15 mouse cellular contexts compared by ENCODE assay signal in genomic region chr6:117966729-117967128, GRCm38 (mm10). TPM values are rescaled to one million over a fixed set of nuclear protein-coding genes. Genes with fewer than 3 reads are reported as not detected.
DNase-seq lines count a peak whose midpoint lies in the region; ATAC-seq and TF ChIP-seq lines count a peak whose summit lies in the region.
"Had no signal": no experiment of that assay in that cellular context is flagged by ENCODE, and none has a peak within 500 bp of the region (broad histone marks: within the 10 kb centered on the region; RNA-seq: fewer than 3 reads in every experiment).

No protein-coding gene starts in this region.

- no peak for TF ChIP-seq POLR2A in thymus, adult 2 months (IDR thresholded peaks at IDR 0.05; ENCODE audit: control insufficient read depth, extremely low read depth, insufficient read depth, low read length, poor library complexity)

- H3K4me2 ChIP-seq in kidney, embryonic 16.5 days (replicated peaks; ENCODE audit: low read depth, low read length), result 0 out of 2 replicates have a peak overlapping the region, but pooled peaks have one; percentile 1
- H3K4me2 ChIP-seq: forebrain, embryonic 13.5 days; hindbrain, embryonic 13.5 days; lung, embryonic 15.5 days; neural tube, embryonic 12.5 days had no signal

- WGBS in kidney, embryonic 16.5 days, result 14% methylated on average over 9 of the region's 9 CpGs
- 13% methylated on average over 9 of the region's 9 CpGs for WGBS in thymus, adult 2 months

- DNase-seq in kidney, adult 11 months, result peak; percentile 8
- no peak for DNase-seq in kidney, postnatal 14 days
- DNase-seq in thymus, adult 2 months, result no peak
- no peak for DNase-seq in right cerebral cortex, postnatal 10 days (ENCODE audit: low spot score in 2 of 2)
- DNase-seq in layer of hippocampus, postnatal 25 days (ENCODE audit: extremely low spot score in 1 of 2, low spot score in 1 of 2), result no peak
- DNase-seq: adrenal gland, postnatal 36 days; cerebellum, adult 9-11 months; thymus, postnatal 14 days had no signal

- no peaks in the 10 kb centered on the region for H3K27me3 ChIP-seq in kidney, embryonic 16.5 days (ENCODE audit: insufficient read depth, low read length)
- no peaks in the 10 kb centered on the region for H3K27me3 ChIP-seq in thymus, adult 2 months (ENCODE audit: control insufficient read depth, insufficient read depth, low read length)
- H3K27me3 ChIP-seq: forebrain, embryonic 13.5 days; hindbrain, embryonic 13.5 days; lung, embryonic 15.5 days; neural tube, embryonic 12.5 days had no signal

- peaks cover 8% of the 10 kb centered on the region; the same call in 1 of the 2 replicates for H3K4me1 ChIP-seq in kidney, embryonic 16.5 days (ENCODE audit: insufficient read depth, low read length)
- peaks cover 3% of the 10 kb centered on the region for H3K4me1 ChIP-seq in thymus, adult 2 months (replicated peaks; ENCODE audit: control insufficient read depth, insufficient read depth, low read length)
- H3K4me1 ChIP-seq: forebrain, embryonic 13.5 days; hindbrain, embryonic 13.5 days; lung, embryonic 15.5 days; neural tube, embryonic 12.5 days had no signal

- peak; percentile 90 for ATAC-seq in common myeloid progenitor, adult 5-6 weeks (replicated peaks; ENCODE audit: low read depth, poor library complexity, severe bottlenecking)
- peak; percentile 65 for ATAC-seq in kidney, embryonic 16.5 days (ENCODE audit: low FRiP score, low TSS enrichment)
- peak; percentile 76 for ATAC-seq in megakaryocyte progenitor cell, adult 5-6 weeks (replicated peaks; ENCODE audit: poor library complexity)
- ATAC-seq: forebrain, embryonic 13.5 days had no signal

- no peak for TF ChIP-seq CTCF in thymus, adult 2 months (IDR thresholded peaks at IDR 0.05; ENCODE audit: borderline replicate concordance, control insufficient read depth, extremely low read depth, insufficient read depth, low read length, poor library complexity)

- no peaks in the 10 kb centered on the region for H3K36me3 ChIP-seq in kidney, embryonic 16.5 days (ENCODE audit: insufficient read depth, low read length)
- H3K36me3 ChIP-seq in thymus, adult 2 months (ENCODE audit: control insufficient read depth, insufficient read depth, low read length), result no peaks in the 10 kb centered on the region
- H3K36me3 ChIP-seq: hindbrain, embryonic 13.5 days; lung, embryonic 15.5 days; neural tube, embryonic 12.5 days had no signal

- no peak overlapping the region for H3K9ac ChIP-seq in kidney, embryonic 16.5 days (replicated peaks; ENCODE audit: low read length)
- H3K9ac ChIP-seq: forebrain, embryonic 13.5 days; hindbrain, embryonic 13.5 days; lung, embryonic 15.5 days; neural tube, embryonic 12.5 days had no signal

- H3K4me3 ChIP-seq in kidney, embryonic 16.5 days (ENCODE audit: low read length), result no peak overlapping the region
- no peak overlapping the region for H3K4me3 ChIP-seq in thymus, adult 2 months (ENCODE audit: control insufficient read depth, insufficient read depth, low read length)
- H3K4me3 ChIP-seq: forebrain, embryonic 13.5 days; hindbrain, embryonic 13.5 days; lung, embryonic 15.5 days; neural tube, embryonic 12.5 days had no signal

- no peaks in the 10 kb centered on the region for H3K9me3 ChIP-seq in kidney, embryonic 16.5 days (ENCODE audit: low read length)
- H3K9me3 ChIP-seq: forebrain, embryonic 13.5 days; hindbrain, embryonic 13.5 days; lung, embryonic 15.5 days; neural tube, embryonic 12.5 days had no signal

- H3K27ac ChIP-seq in kidney, embryonic 16.5 days (ENCODE audit: low read length), result no peak overlapping the region
- H3K27ac ChIP-seq in thymus, adult 2 months (ENCODE audit: control insufficient read depth, insufficient read depth, low read length), result no peak overlapping the region
- H3K27ac ChIP-seq: forebrain, embryonic 13.5 days; hindbrain, embryonic 13.5 days; lung, embryonic 15.5 days; neural tube, embryonic 12.5 days had no signal

RNA-seq across cellular contexts. Expression of gene Fxyd4, which starts 29.2 kb away (rescaled TPM):
- not detected in 2 replicates for total RNA-seq in common myeloid progenitor, adult 5-6 weeks (2017)
- 98.1 and 98.5 TPM in 2 replicates for polyA plus RNA-seq in kidney, embryonic 16.5 days (2015; fragmentation: Nextera tagmentation; extraction: Ambion mirVana)
- total RNA-seq in megakaryocyte progenitor cell, adult 5-6 weeks (2015), result not detected in 2 replicates
- total RNA-seq in megakaryocyte progenitor cell, adult 5-6 weeks (2017), result not detected in 2 replicates
- 0.37 and 0.77 TPM in 2 replicates for polyA plus RNA-seq in thymus, adult 2 months (2012; rRNA removed)
- not detected for total RNA-seq in layer of hippocampus, postnatal 25 days (2021)
- total RNA-seq: adrenal gland, postnatal 36 days had no signal

RNA-seq across cellular contexts. Expression of gene Rasgef1a, which starts 44.5 kb away (rescaled TPM):
- not detected in 2 replicates for total RNA-seq in common myeloid progenitor, adult 5-6 weeks (2017)
- polyA plus RNA-seq in kidney, embryonic 16.5 days (2015; fragmentation: Nextera tagmentation; extraction: Ambion mirVana), result 0.72 and 1.5 TPM in 2 replicates
- 0.07 TPM in 1 of 2 replicates, not detected in the other for total RNA-seq in megakaryocyte progenitor cell, adult 5-6 weeks (2015)
- 0.17 TPM in 1 of 2 replicates, not detected in the other for total RNA-seq in megakaryocyte progenitor cell, adult 5-6 weeks (2017)
- polyA plus RNA-seq in thymus, adult 2 months (2012; rRNA removed), result 1.0 and 1.1 TPM in 2 replicates
- 100 to 1,000 TPM; 198 to 206 TPM for total RNA-seq in layer of hippocampus, postnatal 25 days (2021)

Comparison
In these comparisons a context has a peak if more than half of its experiments do, and no peak if none do; other contexts are left out.
1. RNA of gene Rasgef1a, which starts 44.5 kb away (total RNA-seq): 198 to 206 TPM in layer of hippocampus, postnatal 25 days; 0.07 to 0.17 TPM in megakaryocyte progenitor cell, adult 5-6 weeks and not detected in common myeloid progenitor, adult 5-6 weeks; every median in the first group is over 100 times any median in the second.
2. Peak in every context shown above with its lines, with median percentiles within 50 percentile points of each other: ATAC-seq.